Mouse (Mus musculus) intestine, postnatal 0 days (tissue): ENCODE data around the gene Etfdh. TPM values are rescaled to one million over a fixed set of nuclear protein-coding genes. Genes with fewer than 3 reads are reported as not detected.

Experiments used
- ATAC-seq: fragments of 200-750 bp; cut with Nextera tagmentation; 2 replicates; pipeline ENCODE4 v1.8.0; 2017; ENCODE audit warnings: mild to moderate bottlenecking, moderate TSS enrichment, moderate library complexity
- H3K27ac ChIP-seq: fragments of 300-500 bp; sonication (generic); 2 replicates; pipeline ENCODE4 v1.5.1; 2014; ENCODE audit warnings: mild to moderate bottlenecking, low read depth, low read length, moderate library complexity
- H3K27me3 ChIP-seq: fragments of 300-500 bp; sonication (generic); replicated peaks from 2 replicates; pipeline ENCODE4 v1.6.1; 2014; ENCODE audit warnings: low read length, mixed read lengths; ENCODE audit not compliant: control insufficient read depth, insufficient read depth
- H3K36me3 ChIP-seq: fragments of 300-500 bp; sonication (generic); 2 replicates; pipeline ENCODE4 v1.6.1; 2014; ENCODE audit warnings: mild to moderate bottlenecking, moderate library complexity; ENCODE audit not compliant: control insufficient read depth, insufficient read depth
- H3K4me1 ChIP-seq: fragments of 300-500 bp; sonication (generic); replicated peaks from 2 replicates; pipeline ENCODE4 v1.6.1; 2014; ENCODE audit warnings: antibody characterized with exemption, low read length, mixed read lengths; ENCODE audit not compliant: control insufficient read depth, insufficient read depth
- H3K4me2 ChIP-seq: fragments of 300-500 bp; sonication (generic); replicated peaks from 2 replicates; pipeline ENCODE4 v1.6.1; 2014; ENCODE audit warnings: low read depth, mild to moderate bottlenecking, moderate library complexity
- H3K4me3 ChIP-seq: fragments of 300-500 bp; sonication (generic); 2 replicates; pipeline ENCODE4 v1.5.1; 2014; ENCODE audit warnings: low read depth, low read length
- H3K9ac ChIP-seq: fragments of 300-500 bp; sonication (generic); 2 replicates; pipeline ENCODE4 v1.6.1; 2014; ENCODE audit warnings: mild to moderate bottlenecking, low read depth, low read length
- H3K9me3 ChIP-seq: fragments of 300-500 bp; sonication (generic); 2 replicates; pipeline ENCODE4 v1.6.1; 2016; ENCODE audit warnings: mixed run types; ENCODE audit not compliant: control insufficient read depth
- CTCF ChIP-seq: sonication (generic); IDR thresholded peaks from 2 replicates; pipeline ENCODE4 v1.5.1; 2016; ENCODE audit warnings: low read depth, mild to moderate bottlenecking, control low read depth, antibody characterized with exemption, moderate library complexity
- WGBS: fragments of 180-500 bp; shearing (Covaris S2); extraction: QIAGEN DNeasy Blood & Tissue Kit; methylation state at CpG from one replicate; pipeline ENCODE4 v1.1.7; 2014; 5-methylcytosine and 5-hydroxymethylcytosine counted together
- polyA plus RNA-seq: library from polyadenylated mRNA; unstranded; fragments of >200 nt; fragmentation: Nextera tagmentation; extraction: Ambion mirVana; gene quantifications from 2 replicates; pipeline ENCODE4 v1.2.1, GENCODE M21; 2015

Etfdh gene
- polyA plus RNA-seq, 1 experiment from 2014 or later, result 111 TPM

DNA sequence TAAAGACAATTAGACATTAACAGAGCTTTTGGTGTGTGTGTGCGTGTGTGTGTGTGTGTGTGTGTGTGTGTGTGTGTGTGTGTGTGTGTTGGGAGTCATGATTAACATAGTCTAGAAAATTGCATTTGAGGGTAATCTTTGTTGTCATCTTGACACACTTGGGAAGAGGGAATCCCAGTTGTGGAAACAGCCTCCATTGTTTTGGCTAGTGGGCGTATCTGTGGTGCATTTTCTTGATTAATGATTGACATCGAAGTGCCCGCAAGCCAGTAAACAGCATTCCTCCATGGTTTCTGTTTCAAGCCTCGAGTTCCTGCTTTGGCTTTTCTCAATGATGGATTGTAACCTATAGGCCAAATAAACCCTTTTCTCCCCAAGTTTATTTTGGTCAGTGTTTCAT is 27.4 kb upstream of the Etfdh start:
- Histone ChIP-seq H3K36me3 (no peaks in the 10 kb centered on the region), H3K27me3 (no peaks in the 10 kb centered on the region), H3K4me3 (no peak overlapping the region), H3K9me3 (no peaks in the 10 kb centered on the region), H3K9ac (no peak overlapping the region), H3K4me1 (no peaks in the 10 kb centered on the region), H3K4me2 (no peak overlapping the region; the same call in 1 of the 2 replicates), H3K27ac (no peak overlapping the region)
- no peak for ATAC-seq
- TF ChIP-seq CTCF, result no peak
- WGBS, result 25% methylated on average over 5 of the region's 5 CpGs

DNA sequence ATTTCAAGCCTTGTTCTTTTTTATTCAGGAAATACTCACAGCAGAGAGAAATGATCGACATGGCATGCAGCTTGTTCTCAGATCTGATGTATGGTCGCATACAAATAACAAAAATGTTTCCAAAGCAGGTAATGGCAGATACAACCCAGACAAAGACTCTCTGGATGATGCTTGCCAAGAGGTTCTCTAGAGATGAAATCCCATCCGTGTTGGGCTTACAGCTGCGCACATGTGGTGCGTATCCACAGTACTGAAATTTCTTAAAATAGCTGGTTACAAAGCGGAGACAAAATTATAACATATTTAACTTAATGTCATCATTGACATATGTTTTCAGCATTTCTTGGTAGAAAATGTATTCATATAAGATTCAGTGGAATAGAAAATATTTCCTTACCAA is 22.8 kb upstream of the Etfdh start:
- 88% methylated on average over 6 of the region's 6 CpGs for WGBS
- Histone ChIP-seq H3K9me3 (no peaks in the 10 kb centered on the region), H3K4me3 (no peak overlapping the region), H3K4me2 (no peak overlapping the region), H3K36me3 (no peaks in the 10 kb centered on the region), H3K27ac (no peak overlapping the region), H3K27me3 (no peaks in the 10 kb centered on the region), H3K9ac (no peak overlapping the region), H3K4me1 (no peaks in the 10 kb centered on the region)
- no peak for TF ChIP-seq CTCF
- no peak for ATAC-seq

GRCm38 (mm10) chr3:79628561-79629415 is 512 bp downstream of the Etfdh start, which contains the start of gene 4930579G24Rik:
4930579G24Rik (plus strand) TSS chr3:79629079.
- under 1% methylated on average over 60 of the region's 60 CpGs for WGBS
- ATAC-seq, result peak; percentile 97
- Histone ChIP-seq H3K9ac (peak within 1 kb of the TSS; percentile 66), H3K27ac (peak within 1 kb of the TSS; percentile 92), H3K9me3 (no peaks in the 10 kb centered on the region), H3K4me2 (peak within 1 kb of the TSS; percentile 71), H3K27me3 (no peaks in the 10 kb centered on the region), H3K4me3 (peak within 1 kb of the TSS; percentile 70), H3K36me3 (peaks cover 6% of the 10 kb centered on the region), H3K4me1 (no peaks in the 10 kb centered on the region)
- TF ChIP-seq CTCF, result no peak

DNA sequence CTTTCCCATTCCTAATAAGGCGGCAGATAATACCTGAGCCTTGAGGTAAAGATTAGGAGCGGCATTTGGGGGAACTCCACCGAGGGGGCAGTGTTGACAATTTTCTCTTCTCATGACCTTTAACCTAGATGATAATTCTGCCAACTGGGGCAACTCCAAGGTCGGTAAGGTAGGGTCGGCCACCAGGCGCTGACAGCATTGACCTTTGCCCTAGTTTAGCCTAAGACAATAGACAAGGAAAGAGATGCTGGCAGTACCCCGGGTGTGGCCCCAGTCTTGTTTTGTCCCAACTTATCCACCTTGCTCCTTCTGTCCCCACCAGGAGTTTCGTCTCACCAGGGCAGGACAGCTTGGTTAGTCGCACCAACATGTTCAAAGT is 1.1 kb downstream of the Etfdh start:
- TF ChIP-seq CTCF, result peak; percentile 2; the same call in 1 of the 2 replicates
- under 1% methylated on average over 9 of the region's 9 CpGs for WGBS
- ATAC-seq, result peak; percentile 59
- peak overlapping the region; percentile 71 for H3K4me2 ChIP-seq
- no peaks in the 10 kb centered on the region for H3K9me3 ChIP-seq
- peak overlapping the region; percentile 92 for H3K27ac ChIP-seq
- H3K4me1 ChIP-seq, result no peaks in the 10 kb centered on the region
- H3K27me3 ChIP-seq, result no peaks in the 10 kb centered on the region
- H3K36me3 ChIP-seq, result peaks cover 11% of the 10 kb centered on the region
- peak overlapping the region; percentile 70 for H3K4me3 ChIP-seq
- H3K9ac ChIP-seq, result peak overlapping the region; percentile 59; the same call in 1 of the 2 replicates

DNA sequence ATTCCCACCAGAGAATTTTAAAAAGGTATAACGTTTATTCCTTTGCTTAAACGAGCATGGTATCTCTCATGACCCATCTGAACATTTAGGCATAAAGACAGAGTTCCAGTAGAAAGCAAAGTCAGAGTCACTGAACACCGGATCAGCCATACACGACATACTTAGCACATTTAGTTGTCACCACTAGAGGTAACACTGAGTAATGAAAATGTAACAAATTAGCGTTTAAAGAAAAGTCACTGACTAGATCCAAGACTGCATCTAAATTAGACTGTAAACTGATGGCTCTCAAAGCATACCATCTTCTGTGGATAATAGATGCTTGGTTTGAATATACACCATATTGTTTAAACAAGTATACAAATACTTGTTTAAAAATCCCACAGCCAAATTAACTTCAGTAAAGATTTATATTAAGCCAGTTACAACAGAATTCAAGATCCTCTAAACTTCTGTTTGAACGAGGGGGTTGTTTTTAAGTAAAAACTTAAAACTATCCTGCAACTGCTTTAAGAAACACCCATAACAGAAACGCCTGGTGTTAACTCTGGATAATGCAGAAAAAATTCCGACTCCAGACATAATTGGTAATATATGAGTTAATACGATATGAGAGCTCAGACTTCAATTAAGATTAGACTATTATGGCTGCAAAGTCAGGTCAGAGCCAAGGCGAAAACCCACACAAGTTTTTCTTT is 1.7 kb downstream of the Etfdh start:
- Histone ChIP-seq H3K4me3 (peak overlapping the region; percentile 70), H3K4me2 (peak overlapping the region; percentile 71), H3K9ac (0 out of 2 replicates have a peak overlapping the region, but pooled peaks have one; percentile 59), H3K4me1 (no peaks in the 10 kb centered on the region), H3K36me3 (peaks cover 14% of the 10 kb centered on the region), H3K27ac (peak overlapping the region; percentile 92), H3K9me3 (no peaks in the 10 kb centered on the region), H3K27me3 (no peaks in the 10 kb centered on the region)
- peak; percentile 60 for TF ChIP-seq CTCF
- ATAC-seq, result no peak
- 14% methylated on average over 10 of the region's 10 CpGs for WGBS

GRCm38 (mm10) chr3:79609886-79610285 is 19.4 kb downstream of the Etfdh start:
- H3K4me1 ChIP-seq, result no peaks in the 10 kb centered on the region
- no peaks in the 10 kb centered on the region for H3K27me3 ChIP-seq
- H3K9ac ChIP-seq, result no peak overlapping the region
- TF ChIP-seq CTCF, result no peak
- H3K36me3 ChIP-seq, result peaks cover 44% of the 10 kb centered on the region
- no peak overlapping the region for H3K4me2 ChIP-seq
- H3K27ac ChIP-seq, result no peak overlapping the region
- H3K9me3 ChIP-seq, result no peaks in the 10 kb centered on the region
- no peak overlapping the region for H3K4me3 ChIP-seq
- WGBS, result 64% methylated on average over 2 of the region's 2 CpGs
- ATAC-seq, result no peak
